Mouse (Mus musculus): Measurements from ENCODE around the gene Gm19402. TPM values are rescaled to one million over a fixed set of nuclear protein-coding genes. Genes with fewer than 3 reads are reported as not detected.
A peak's percentile ranks its signal among the peaks of the same experiment; 100 is the strongest.

The Gm19402 gene
- total and polyA plus RNA-seq, 3 experiments: not detected

GRCm38 (mm10) chr10:77663949-77664665 lies 26.4 kb downstream of the Gm19402 start:
- Histone ChIP-seq H3K27me3 (ENCODE audit: control insufficient read depth in 1 of 2, insufficient read depth in 2 of 2, low read length in 2 of 2) (no peaks in the 10 kb centered on the region), H3K4me1 (ENCODE audit: control insufficient read depth in 1 of 2, insufficient read depth in 2 of 2, low read length in 2 of 2) (no peaks in the 10 kb centered on the region)

GRCm38 (mm10) chr10:77658286-77658994 lies 32.1 kb downstream of the Gm19402 start:
- H3K36me3 ChIP-seq (ENCODE audit: control insufficient read depth in 1 of 2, insufficient read depth in 2 of 2, low read length in 2 of 2): no peaks in the 10 kb centered on the region
- peak; percentile 27 for DNase-seq (ENCODE audit: low read depth, low spot score)
- H3K4me3 ChIP-seq (ENCODE audit: control insufficient read depth in 1 of 2, insufficient read depth in 1 of 2, low read depth in 2 of 2, low read length in 2 of 2): no peak overlapping the region
- H3K9me3 ChIP-seq (replicated peaks; ENCODE audit: insufficient read depth, low read length): no peaks in the 10 kb centered on the region
- TF ChIP-seq HCFC1 (IDR thresholded peaks at IDR 0.05; ENCODE audit: low read depth, low read length) (no peak), ELF1 (IDR thresholded peaks at IDR 0.05; ENCODE audit: low read depth, low read length) (no peak), SMC3 (IDR thresholded peaks at IDR 0.05; ENCODE audit: low read depth, low read length) (no peak), USF2 (IDR thresholded peaks at IDR 0.05; ENCODE audit: borderline replicate concordance in 1 of 2, insufficient read depth in 1 of 2, low read depth in 1 of 2, low read length in 2 of 2) (no peak), EP300 (IDR thresholded peaks at IDR 0.05; ENCODE audit: low read depth in 1 of 2, low read length in 2 of 2) (no peak), E2F4 (IDR thresholded peaks at IDR 0.05; ENCODE audit: borderline replicate concordance, low read depth, low read length) (no peak), POLR2AphosphoS2 (IDR thresholded peaks at IDR 0.05; ENCODE audit: low read length) (no peak), TCF12 (IDR thresholded peaks at IDR 0.05; ENCODE audit: low read depth, low read length) (no peak), ZKSCAN1 (IDR thresholded peaks at IDR 0.05; ENCODE audit: low read depth, low read length) (no peak), POLR2AphosphoS5 (IDR thresholded peaks at IDR 0.05; ENCODE audit: borderline replicate concordance, low read depth, low read length) (no peak)
- H3K4me1 ChIP-seq (ENCODE audit: control insufficient read depth in 1 of 2, insufficient read depth in 2 of 2, low read length in 2 of 2): no peaks in the 10 kb centered on the region
- no peaks in the 10 kb centered on the region for H3K79me2 ChIP-seq (ENCODE audit: control insufficient read depth, insufficient read depth, low read length, poor library complexity)
- no peaks in the 10 kb centered on the region for H3K27me3 ChIP-seq (ENCODE audit: control insufficient read depth in 1 of 2, insufficient read depth in 2 of 2, low read length in 2 of 2)
- H3K27ac ChIP-seq (ENCODE audit: control insufficient read depth, low read depth, low read length): no peak overlapping the region
- no peak overlapping the region for H3K9ac ChIP-seq (ENCODE audit: control insufficient read depth, low read depth, low read length, poor library complexity, severe bottlenecking)

More at GRCm38 (mm10) chr10:77663949-77664665, 26.4 kb downstream of the Gm19402 start:
- Histone ChIP-seq H3K9ac (ENCODE audit: control insufficient read depth, low read depth, low read length, poor library complexity, severe bottlenecking) (no peak overlapping the region), H3K4me3 (ENCODE audit: control insufficient read depth in 1 of 2, insufficient read depth in 1 of 2, low read depth in 2 of 2, low read length in 2 of 2) (no peak overlapping the region), H3K79me2 (ENCODE audit: control insufficient read depth, insufficient read depth, low read length, poor library complexity) (no peaks in the 10 kb centered on the region), H3K9me3 (replicated peaks; ENCODE audit: insufficient read depth, low read length) (no peaks in the 10 kb centered on the region), H3K27ac (ENCODE audit: control insufficient read depth, low read depth, low read length) (no peak overlapping the region), H3K36me3 (ENCODE audit: control insufficient read depth in 1 of 2, insufficient read depth in 2 of 2, low read length in 2 of 2) (no peaks in the 10 kb centered on the region)
- no peak for DNase-seq (ENCODE audit: low read depth, low spot score)
- no peak for TF ChIP-seq UBTF (IDR thresholded peaks at IDR 0.05; ENCODE audit: borderline replicate concordance, insufficient read depth, low read depth, low read length)
- no peak for TF ChIP-seq EP300 (IDR thresholded peaks at IDR 0.05; ENCODE audit: low read depth in 1 of 2, low read length in 2 of 2)
- TF ChIP-seq TBP (IDR thresholded peaks at IDR 0.05; ENCODE audit: low read depth, low read length): no peak
- no peak for TF ChIP-seq ZC3H11A (IDR thresholded peaks at IDR 0.05; ENCODE audit: low read depth, low read length)
- no peak for TF ChIP-seq NELFE (IDR thresholded peaks at IDR 0.05; ENCODE audit: low read depth, low read length)

All from MEL (cell line).